23 mouse cellular contexts compared by ENCODE assay signal in the genomic region with DNA sequence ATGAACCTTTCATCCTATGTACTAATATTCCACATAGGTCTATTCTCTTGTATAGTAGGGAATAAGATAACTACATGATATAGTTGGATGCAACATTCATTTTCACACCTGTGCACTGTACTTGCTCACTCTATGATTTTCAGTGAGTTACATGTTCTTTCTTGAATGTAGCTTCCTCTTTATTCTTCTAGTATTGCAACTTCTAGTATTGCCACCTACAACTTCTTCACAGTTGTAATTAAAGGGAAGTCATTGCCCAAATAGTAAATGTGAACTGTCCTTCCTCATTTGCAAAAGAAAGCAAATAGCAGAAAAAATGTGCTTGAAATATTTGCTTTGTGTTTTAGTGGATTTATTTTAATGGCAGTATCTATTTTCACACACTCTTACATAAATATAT.
A peak's percentile ranks its signal among the peaks of the same experiment; 100 is the strongest.
DNase-seq lines count a peak whose midpoint lies in the region; ATAC-seq lines count a peak whose summit lies in the region.
"Had no signal": no experiment of that assay in that cellular context is flagged by ENCODE, and none has a peak within 500 bp of the region (broad histone marks: within the 10 kb centered on the region; RNA-seq: fewer than 3 reads in every experiment).

No protein-coding gene starts in this region.

- peak; percentile 53 for ATAC-seq in common myeloid progenitor, adult 5-6 weeks (replicated peaks; ENCODE audit: low read depth, poor library complexity, severe bottlenecking)
- peak; percentile 48 to 77; a peak in 2 of 4 replicates for ATAC-seq in hematopoietic stem cell, adult 5-6 weeks (replicated peaks in 1 of 2; ENCODE audit: insufficient read depth in 1 of 2, low FRiP score in 2 of 2, low TSS enrichment in 1 of 2, low read depth in 1 of 2, poor library complexity in 2 of 2, severe bottlenecking in 2 of 2)
- ATAC-seq in megakaryocyte progenitor cell, adult 5-6 weeks (replicated peaks; ENCODE audit: poor library complexity) = peak; percentile 87
- ATAC-seq in frontal cortex, adult (ENCODE audit: low TSS enrichment) = no peak
- ATAC-seq: activated CD4-positive, CD25-positive, alpha-beta regulatory T cell, adult 4 months; CD4-positive, CD25-positive, alpha-beta regulatory T cell, adult 4 months; forebrain, embryonic 13.5 days; forebrain, embryonic 15.5 days; forebrain, postnatal 0 days; Patski had no signal

- DNase-seq in 416B (ENCODE audit: low read depth) = peak; percentile 16
- DNase-seq in cerebellum, postnatal 4 days (ENCODE audit: low spot score in 2 of 2) = no peak
- DNase-seq in thymus, postnatal 14 days = no peak
- no peak for DNase-seq in thymus, postnatal 25 days
- DNase-seq: adrenal gland, adult 8-10 months; adrenal gland, postnatal 14 days; adrenal gland, postnatal 36 days; B cell, adult 2 months; cerebellum, adult 11-12 months; cerebellum, adult 2 months; cerebellum, adult 9-10 months; cerebellum, postnatal 10 days; cerebellum, postnatal 25 days; forebrain, postnatal 0 days had no signal
